Mouse (Mus musculus) macrophage (primary cell): ENCODE measurements around the gene Atg9b. TPM values are rescaled to one million over a fixed set of nuclear protein-coding genes. Genes with fewer than 3 reads are reported as not detected.

Experiments
- H3K27ac ChIP-seq: fragments of 350-480 bp; formaldehyde crosslinking; 2 replicates; pipeline ENCODE4 v1.9.0; 2021
- H3K36me3 ChIP-seq: fragments of 350-480 bp; formaldehyde crosslinking; 2 replicates; pipeline ENCODE4 v1.9.0; 2021; ENCODE audit errors: inconsistent target
- H3K4me3 ChIP-seq: fragments of 350-480 bp; formaldehyde crosslinking; 2 replicates; pipeline ENCODE4 v1.9.0; 2021; ENCODE audit errors: inconsistent target
- H3K79me2 ChIP-seq: fragments of 350-480 bp; formaldehyde crosslinking; 2 replicates; pipeline ENCODE4 v1.9.0; 2021; ENCODE audit errors: inconsistent target
- WGBS: methylation state at CpG from one replicate; pipeline ENCODE4 v1.1.7; 2026; ENCODE audit warnings: inconsistent platforms; ENCODE audit not compliant: missing documents; 5-methylcytosine and 5-hydroxymethylcytosine counted together
- polyA plus RNA-seq: library from polyadenylated mRNA; stranded (reverse); fragments of 250-400 nt; gene quantifications from 3 replicates; pipeline ENCODE4 v1.2.4, GENCODE M21; 2018; ENCODE audit warnings: inconsistent platforms

Atg9b gene
- polyA plus RNA-seq, 1 experiment from 2014 or later: 1.4 TPM

GRCm38 (mm10) chr5:24342205-24342963 lies 49.6 kb downstream of the Atg9b start:
- no peak overlapping the region for H3K27ac ChIP-seq
- no peak overlapping the region for H3K4me3 ChIP-seq
- 93% methylated on average over 14 of the region's 14 CpGs for WGBS
- no peaks in the 10 kb centered on the region for H3K36me3 ChIP-seq
- no peaks in the 10 kb centered on the region for H3K79me2 ChIP-seq

GRCm38 (mm10) chr5:24337821-24338220 lies 54.1 kb downstream of the Atg9b start:
- Histone ChIP-seq H3K4me3 (no peak overlapping the region), H3K79me2 (no peaks in the 10 kb centered on the region), H3K36me3 (no peaks in the 10 kb centered on the region), H3K27ac (no peak overlapping the region)
- 0% methylated on average over 2 of the region's 2 CpGs for WGBS

GRCm38 (mm10) chr5:24337366-24337765 lies 54.6 kb downstream of the Atg9b start:
- WGBS: 18% methylated on average over 9 of the region's 9 CpGs
- Histone ChIP-seq H3K27ac (no peak overlapping the region), H3K36me3 (no peaks in the 10 kb centered on the region), H3K4me3 (no peak overlapping the region), H3K79me2 (no peaks in the 10 kb centered on the region)

GRCm38 (mm10) chr5:24335888-24336511 lies 55.9 kb downstream of the Atg9b start:
- Histone ChIP-seq H3K27ac (no peak overlapping the region), H3K4me3 (no peak overlapping the region), H3K79me2 (no peaks in the 10 kb centered on the region), H3K36me3 (no peaks in the 10 kb centered on the region)
- WGBS: 48% methylated on average over 3 of the region's 3 CpGs

- H3K27ac ChIP-seq: no peak overlapping the region
- H3K4me3 ChIP-seq: no peak overlapping the region
- H3K36me3 ChIP-seq: no peaks in the 10 kb centered on the region
- WGBS: 79% methylated on average over 3 of the region's 3 CpGs
- no peaks in the 10 kb centered on the region for H3K79me2 ChIP-seq
Observed at GRCm38 (mm10) chr5:24334749-24335148, 57.2 kb downstream of the Atg9b start.

Other genes with a start within 250 kb of the Atg9b start
- 5.7 to 8.2 TPM (median 5.9 TPM) in 3 replicates for gene Nupl2, start 227.2 kb downstream of the Atg9b start, polyA plus RNA-seq
- gene Kcnh2, start 40.5 kb downstream of the Atg9b start, polyA plus RNA-seq: 0.16 TPM in 1 of 3 replicates, not detected in the others
- gene Nos3, start 27.3 kb downstream of the Atg9b start, polyA plus RNA-seq: 0.12 TPM in 1 of 3 replicates, not detected in the others
- 9.0 to 25.4 TPM (median 23.2 TPM) in 3 replicates for gene Abcb8, start 1.5 kb upstream of the Atg9b start, polyA plus RNA-seq
- not detected in 3 replicates for gene Asic3, start 21.2 kb upstream of the Atg9b start, polyA plus RNA-seq
- 15.2 to 21.5 TPM (median 20.5 TPM) in 3 replicates for gene Cdk5, start 31.4 kb upstream of the Atg9b start, polyA plus RNA-seq
- 21.8 to 34.7 TPM (median 34.2 TPM) in 3 replicates for gene Slc4a2, start 31.7 kb upstream of the Atg9b start, polyA plus RNA-seq
- 30.5 to 41.6 TPM (median 31.5 TPM) in 3 replicates for gene Fastk, start 53.1 kb upstream of the Atg9b start, polyA plus RNA-seq
- gene Tmub1, start 55.7 kb upstream of the Atg9b start, polyA plus RNA-seq: 7.8 to 14.5 TPM (median 12.4 TPM) in 3 replicates
- gene Agap3, start 60.0 kb upstream of the Atg9b start, polyA plus RNA-seq: 54.8 to 72.0 TPM (median 61.6 TPM) in 3 replicates
- gene Gbx1, start 135.1 kb upstream of the Atg9b start, polyA plus RNA-seq: not detected in 3 replicates
- gene Asb10, start 148.8 kb upstream of the Atg9b start, polyA plus RNA-seq: 0.09 to 0.61 TPM (median 0.28 TPM) in 3 replicates
- gene 4931409K22Rik, start 164.7 kb upstream of the Atg9b start, polyA plus RNA-seq: not detected in 3 replicates
- 38.9 to 54.7 TPM (median 41.4 TPM) in 3 replicates for gene Abcf2, start 185.3 kb upstream of the Atg9b start, polyA plus RNA-seq
- 11.4 to 35.1 TPM (median 34.5 TPM) in 3 replicates for gene Chpf2, start 194.6 kb upstream of the Atg9b start, polyA plus RNA-seq
- 0.03 to 0.18 TPM in 2 of 3 replicates, not detected in the other for gene Smarcd3, start 232.3 kb upstream of the Atg9b start, polyA plus RNA-seq